Mouse (Mus musculus): ENCODE results near the gene Spag6l. TPM values are rescaled to one million over a fixed set of nuclear protein-coding genes. Genes with fewer than 3 reads are reported as not detected.
"Not testable (repeated sequence)": the region's sequence is repeated elsewhere in the genome, so short reads cannot be mapped to it uniquely, and the experiment has no call there.

Spag6l gene
- polyA plus RNA-seq, 1 experiment from 2014 or later: 0.56 TPM

DNA sequence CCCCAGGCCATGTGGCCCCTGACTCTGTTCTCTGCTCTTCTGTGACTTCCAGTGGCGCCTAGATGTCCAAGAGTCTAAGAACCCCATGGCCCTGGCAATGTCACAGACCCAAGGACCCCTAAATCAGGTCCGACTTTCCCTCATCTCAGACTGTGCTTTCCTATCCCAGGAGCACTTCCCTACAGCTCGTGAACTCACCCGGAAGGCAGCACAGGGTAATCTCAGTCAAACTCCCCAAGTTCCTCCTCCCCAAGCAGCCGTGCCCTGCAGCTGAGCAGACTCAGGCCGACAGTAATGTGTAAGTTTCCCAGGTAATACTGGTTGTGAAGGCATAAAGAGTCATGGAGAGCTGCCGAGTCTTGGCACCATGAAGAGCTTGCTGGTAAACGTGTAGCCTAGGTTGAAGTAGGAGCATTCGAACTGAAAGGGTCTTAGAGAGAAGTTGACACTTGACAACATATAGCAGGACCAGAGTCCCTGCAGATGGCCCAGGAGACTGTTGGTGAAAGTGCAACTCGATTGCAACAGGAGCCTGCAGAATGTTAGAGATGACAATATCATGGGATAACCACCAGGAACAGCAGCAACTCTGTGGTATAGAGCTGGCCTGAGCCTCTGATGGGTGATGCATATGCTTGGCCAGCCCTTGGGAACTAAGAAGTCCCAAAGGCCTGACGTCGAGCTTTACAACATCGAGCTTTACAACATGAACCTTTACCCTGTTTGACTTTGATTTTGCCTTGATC is 27.6 kb upstream of the Spag6l start:
- Histone ChIP-seq H3K9ac (ENCODE audit: low read length) (no peak overlapping the region), H3K36me3 (ENCODE audit: control insufficient read depth, insufficient read depth) (no peaks in the 10 kb centered on the region), H3K4me2 (ENCODE audit: low read depth, low read length) (no peak overlapping the region), H3K4me1 (ENCODE audit: control insufficient read depth, insufficient read depth, low read length) (no peaks in the 10 kb centered on the region), H3K27me3 (ENCODE audit: control insufficient read depth, insufficient read depth, low read length) (no peaks in the 10 kb centered on the region), H3K4me3 (ENCODE audit: low read length) (no peak overlapping the region), H3K27ac (ENCODE audit: low read length) (no peak overlapping the region), H3K9me3 (replicated peaks; ENCODE audit: control insufficient read depth, low read length) (no peaks in the 10 kb centered on the region)
- no peak for ATAC-seq (replicated peaks; ENCODE audit: extremely low read depth, insufficient read depth, low FRiP score)
- WGBS: 66% methylated on average over 13 of the region's 13 CpGs

DNA sequence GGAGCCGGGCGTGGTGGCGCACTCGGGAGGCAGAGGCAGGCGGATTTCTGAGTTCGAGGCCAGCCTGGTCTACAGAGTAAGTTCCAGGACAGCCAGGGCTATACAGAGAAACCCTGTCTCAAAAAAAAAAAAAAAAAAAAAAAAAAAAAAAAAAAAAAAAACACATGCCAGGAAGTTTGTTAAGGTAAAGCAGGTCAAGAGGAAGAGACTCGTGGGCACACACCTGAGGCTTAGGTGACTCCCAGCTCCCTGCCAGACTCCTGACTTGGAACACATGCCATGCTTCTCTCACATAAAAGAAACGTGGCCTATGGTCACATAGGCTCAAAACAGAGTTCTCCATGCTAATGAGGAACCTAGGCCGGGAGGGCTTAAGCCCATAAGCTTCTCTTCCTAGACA is 26.8 kb upstream of the Spag6l start:
- not testable (repeated sequence) for H3K4me1 ChIP-seq (ENCODE audit: control insufficient read depth, insufficient read depth, low read length); H3K4me2 ChIP-seq (ENCODE audit: low read depth, low read length); ATAC-seq (replicated peaks; ENCODE audit: extremely low read depth, insufficient read depth, low FRiP score); H3K27me3 ChIP-seq (ENCODE audit: control insufficient read depth, insufficient read depth, low read length); H3K9ac ChIP-seq (ENCODE audit: low read length); H3K27ac ChIP-seq (ENCODE audit: low read length); H3K4me3 ChIP-seq (ENCODE audit: low read length); H3K9me3 ChIP-seq (replicated peaks; ENCODE audit: control insufficient read depth, low read length); H3K36me3 ChIP-seq (ENCODE audit: control insufficient read depth, insufficient read depth)
- WGBS: 83% methylated on average over 9 of the region's 9 CpGs

DNA sequence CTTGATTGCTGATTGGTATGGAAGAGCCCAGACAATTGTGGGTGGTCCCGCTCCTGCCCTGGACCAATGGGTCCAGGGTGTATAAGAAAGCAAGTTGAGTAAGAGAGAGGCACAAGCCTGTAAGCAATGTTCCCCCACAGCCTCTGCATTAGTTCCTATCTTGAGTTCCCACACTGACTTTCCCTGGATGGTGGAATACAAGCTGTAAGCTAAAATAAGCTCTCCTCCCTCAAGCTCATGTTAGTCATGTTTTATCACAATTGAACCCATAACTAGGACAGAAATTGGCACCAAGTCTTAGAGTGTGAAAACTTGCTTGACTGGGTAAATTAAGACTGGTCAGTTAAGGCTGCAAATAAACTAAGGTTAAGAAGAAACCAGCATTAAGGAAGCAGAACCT is 26.3 kb upstream of the Spag6l start:
- 90% methylated on average over 1 of the region's 1 CpGs for WGBS
- no peaks in the 10 kb centered on the region for H3K9me3 ChIP-seq (replicated peaks; ENCODE audit: control insufficient read depth, low read length)

GRCm38 (mm10) chr16:16854836-16855235 is 25.6 kb upstream of the Spag6l start:
- Histone ChIP-seq H3K4me2 (ENCODE audit: low read depth, low read length) (no peak overlapping the region), H3K27ac (ENCODE audit: low read length) (no peak overlapping the region), H3K4me1 (ENCODE audit: control insufficient read depth, insufficient read depth, low read length) (no peaks in the 10 kb centered on the region), H3K9me3 (replicated peaks; ENCODE audit: control insufficient read depth, low read length) (no peaks in the 10 kb centered on the region), H3K27me3 (ENCODE audit: control insufficient read depth, insufficient read depth, low read length) (no peaks in the 10 kb centered on the region), H3K4me3 (ENCODE audit: low read length) (no peak overlapping the region), H3K9ac (ENCODE audit: low read length) (no peak overlapping the region), H3K36me3 (ENCODE audit: control insufficient read depth, insufficient read depth) (no peaks in the 10 kb centered on the region)
- 25% methylated on average over 6 of the region's 6 CpGs for WGBS
- ATAC-seq (replicated peaks; ENCODE audit: extremely low read depth, insufficient read depth, low FRiP score): no peak

More for the DNA sequence above, 26.3 kb upstream of the Spag6l start:
- no peak overlapping the region for H3K9ac ChIP-seq (ENCODE audit: low read length)
- no peak for ATAC-seq (replicated peaks; ENCODE audit: extremely low read depth, insufficient read depth, low FRiP score)
- no peak overlapping the region for H3K27ac ChIP-seq (ENCODE audit: low read length)
- no peaks in the 10 kb centered on the region for H3K27me3 ChIP-seq (ENCODE audit: control insufficient read depth, insufficient read depth, low read length)
- H3K4me2 ChIP-seq (ENCODE audit: low read depth, low read length): no peak overlapping the region
- H3K4me1 ChIP-seq (ENCODE audit: control insufficient read depth, insufficient read depth, low read length): no peaks in the 10 kb centered on the region
- no peaks in the 10 kb centered on the region for H3K36me3 ChIP-seq (ENCODE audit: control insufficient read depth, insufficient read depth)
- H3K4me3 ChIP-seq (ENCODE audit: low read length): no peak overlapping the region

GRCm38 (mm10) chr16:16852411-16852810 is 23.2 kb upstream of the Spag6l start:
- ATAC-seq (replicated peaks; ENCODE audit: extremely low read depth, insufficient read depth, low FRiP score): no peak
- no peaks in the 10 kb centered on the region for H3K4me1 ChIP-seq (ENCODE audit: control insufficient read depth, insufficient read depth, low read length)
- 82% methylated on average over 3 of the region's 3 CpGs for WGBS

DNA sequence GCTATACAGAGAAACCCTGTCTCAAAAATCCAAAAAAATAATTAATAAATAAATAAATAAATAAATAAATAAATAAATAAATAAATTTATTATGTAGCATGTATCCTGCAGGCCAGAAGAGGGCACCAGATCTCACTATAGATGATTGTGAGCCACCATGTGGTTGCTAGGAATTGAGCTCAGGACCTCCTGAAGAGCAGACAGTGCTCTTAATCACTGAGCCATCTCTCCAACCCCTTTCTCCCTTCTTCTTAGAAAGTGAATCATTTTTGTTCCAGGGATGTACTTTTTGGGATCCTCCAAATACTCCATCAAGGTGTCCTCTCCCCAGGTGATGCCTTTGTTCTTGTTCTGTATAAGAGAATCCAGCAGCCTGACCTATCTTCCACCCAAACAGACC is 19.9 kb upstream of the Spag6l start:
- no peak overlapping the region for H3K27ac ChIP-seq (ENCODE audit: low read length)
- H3K9ac ChIP-seq (ENCODE audit: low read length): no peak overlapping the region
- no peak for ATAC-seq (replicated peaks; ENCODE audit: extremely low read depth, insufficient read depth, low FRiP score)
- no peak overlapping the region for H3K4me3 ChIP-seq (ENCODE audit: low read length)
- no peaks in the 10 kb centered on the region for H3K27me3 ChIP-seq (ENCODE audit: control insufficient read depth, insufficient read depth, low read length)
- H3K36me3 ChIP-seq (ENCODE audit: control insufficient read depth, insufficient read depth): no peaks in the 10 kb centered on the region
- H3K4me2 ChIP-seq (ENCODE audit: low read depth, low read length): no peak overlapping the region
- no peaks in the 10 kb centered on the region for H3K4me1 ChIP-seq (ENCODE audit: control insufficient read depth, insufficient read depth, low read length)
- no peaks in the 10 kb centered on the region for H3K9me3 ChIP-seq (replicated peaks; ENCODE audit: control insufficient read depth, low read length)

More at GRCm38 (mm10) chr16:16852411-16852810, 23.2 kb upstream of the Spag6l start:
- Histone ChIP-seq H3K4me3 (ENCODE audit: low read length) (no peak overlapping the region), H3K27me3 (ENCODE audit: control insufficient read depth, insufficient read depth, low read length) (no peaks in the 10 kb centered on the region), H3K36me3 (ENCODE audit: control insufficient read depth, insufficient read depth) (no peaks in the 10 kb centered on the region), H3K9ac (ENCODE audit: low read length) (no peak overlapping the region), H3K4me2 (ENCODE audit: low read depth, low read length) (no peak overlapping the region), H3K9me3 (replicated peaks; ENCODE audit: control insufficient read depth, low read length) (no peaks in the 10 kb centered on the region), H3K27ac (ENCODE audit: low read length) (no peak overlapping the region)

DNA sequence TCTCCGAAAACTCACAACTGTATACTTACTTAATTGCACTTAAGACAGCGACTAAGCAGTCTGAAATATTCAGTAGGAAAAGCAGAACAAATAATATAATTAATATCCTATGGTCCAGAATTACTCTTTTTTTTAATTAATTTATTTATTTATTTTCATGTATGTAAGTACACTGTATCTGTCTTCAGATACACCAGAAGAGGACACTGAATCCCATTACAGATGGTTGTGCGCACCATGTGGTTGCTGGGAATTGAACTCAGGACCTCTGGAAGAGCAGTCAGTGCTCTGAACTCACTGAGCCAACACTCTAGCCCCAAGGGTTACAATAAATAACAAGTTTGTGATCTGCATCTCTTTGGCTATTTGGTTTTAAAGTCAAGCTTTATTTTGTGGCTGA is 415 bp upstream of the Spag6l start:
- peak overlapping the region; percentile 86 for H3K4me2 ChIP-seq (ENCODE audit: low read depth, low read length)
- H3K36me3 ChIP-seq (ENCODE audit: control insufficient read depth, insufficient read depth): no peaks in the 10 kb centered on the region
- H3K27ac ChIP-seq (ENCODE audit: low read length): no peak overlapping the region
- no peaks in the 10 kb centered on the region for H3K27me3 ChIP-seq (ENCODE audit: control insufficient read depth, insufficient read depth, low read length)
- no peak overlapping the region for H3K4me3 ChIP-seq (ENCODE audit: low read length)
- 84% methylated on average over 3 of the region's 3 CpGs for WGBS
- no peaks in the 10 kb centered on the region for H3K9me3 ChIP-seq (replicated peaks; ENCODE audit: control insufficient read depth, low read length)
- no peaks in the 10 kb centered on the region for H3K4me1 ChIP-seq (ENCODE audit: control insufficient read depth, insufficient read depth, low read length)
- no peak overlapping the region for H3K9ac ChIP-seq (ENCODE audit: low read length)
- ATAC-seq (replicated peaks; ENCODE audit: extremely low read depth, insufficient read depth, low FRiP score): no peak

DNA sequence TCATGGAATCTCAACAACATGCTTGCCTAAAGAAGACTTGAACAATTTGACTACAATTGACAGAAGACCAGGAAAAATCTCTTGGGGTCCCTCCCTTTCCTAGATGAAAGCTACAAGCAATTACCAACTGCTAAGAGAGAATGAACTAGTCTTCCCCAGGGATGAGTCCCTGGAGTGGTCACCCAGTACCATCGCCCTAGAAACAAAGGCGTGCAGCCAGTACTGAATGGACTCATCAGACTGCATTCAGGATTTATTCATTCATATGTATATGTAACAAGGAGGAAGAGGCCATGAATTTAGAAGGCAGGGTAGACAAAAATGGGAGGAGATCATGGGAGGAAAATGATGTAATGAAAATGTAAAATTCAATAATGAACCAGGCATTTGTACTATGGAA is 3.0 kb downstream of the Spag6l start:
- Histone ChIP-seq H3K27ac (ENCODE audit: low read length) (no peak overlapping the region), H3K9ac (ENCODE audit: low read length) (no peak overlapping the region), H3K4me1 (ENCODE audit: control insufficient read depth, insufficient read depth, low read length) (no peaks in the 10 kb centered on the region), H3K4me3 (ENCODE audit: low read length) (no peak overlapping the region), H3K4me2 (ENCODE audit: low read depth, low read length) (no peak overlapping the region), H3K9me3 (replicated peaks; ENCODE audit: control insufficient read depth, low read length) (no peaks in the 10 kb centered on the region), H3K27me3 (ENCODE audit: control insufficient read depth, insufficient read depth, low read length) (no peaks in the 10 kb centered on the region), H3K36me3 (ENCODE audit: control insufficient read depth, insufficient read depth) (no peaks in the 10 kb centered on the region)
- 93% methylated on average over 2 of the region's 2 CpGs for WGBS
- ATAC-seq (replicated peaks; ENCODE audit: extremely low read depth, insufficient read depth, low FRiP score): no peak

DNA sequence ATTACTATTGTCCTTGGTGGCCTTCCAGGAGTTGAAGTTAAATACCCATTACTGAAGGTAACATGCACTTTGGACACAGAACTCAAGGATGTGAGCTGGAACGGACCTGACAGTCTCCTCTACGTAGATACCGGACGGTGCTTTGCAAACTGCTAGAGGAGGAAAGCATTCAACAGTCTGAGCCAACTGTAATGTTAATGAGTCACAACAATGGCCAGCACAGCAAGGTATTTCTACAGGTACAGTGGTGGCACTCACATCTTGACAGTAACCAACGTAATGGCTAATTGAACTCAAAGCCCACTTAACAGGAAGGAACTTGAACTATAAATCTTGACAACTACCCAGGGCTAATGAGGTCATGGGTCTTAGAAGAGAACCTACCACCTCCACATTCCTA is 3.8 kb downstream of the Spag6l start:
- H3K36me3 ChIP-seq (ENCODE audit: control insufficient read depth, insufficient read depth): no peaks in the 10 kb centered on the region
- H3K27ac ChIP-seq (ENCODE audit: low read length): no peak overlapping the region
- no peak overlapping the region for H3K4me3 ChIP-seq (ENCODE audit: low read length)
- H3K9me3 ChIP-seq (replicated peaks; ENCODE audit: control insufficient read depth, low read length): no peaks in the 10 kb centered on the region
- 49% methylated on average over 5 of the region's 5 CpGs for WGBS
- no peaks in the 10 kb centered on the region for H3K27me3 ChIP-seq (ENCODE audit: control insufficient read depth, insufficient read depth, low read length)
- no peak overlapping the region for H3K9ac ChIP-seq (ENCODE audit: low read length)
- ATAC-seq (replicated peaks; ENCODE audit: extremely low read depth, insufficient read depth, low FRiP score): no peak
- H3K4me2 ChIP-seq (ENCODE audit: low read depth, low read length): no peak overlapping the region
- no peaks in the 10 kb centered on the region for H3K4me1 ChIP-seq (ENCODE audit: control insufficient read depth, insufficient read depth, low read length)

Data from heart, embryonic 16.5 days (tissue).